Mouse (Mus musculus): ENCODE measurements at regions not wholly inside any gene's neighbourhood (a gene's known extent, or its start where the extent isn't known, plus 50 kb on each side); places are given as distances from the start of the nearest gene placed in this dataset.

GRCm38 (mm10) chr9:61233251-61233650 lies 138.9 kb upstream of the Tle3 start:
- no peak for ATAC-seq (ENCODE audit: extremely low read depth, insufficient number of reproducible peaks, low FRiP score, poor library complexity, severe bottlenecking)

- no peak for ATAC-seq (ENCODE audit: extremely low read depth, insufficient number of reproducible peaks, low FRiP score, poor library complexity, severe bottlenecking)
Measured at GRCm38 (mm10) chr9:61235653-61236610, 136.2 kb upstream of the Tle3 start.

- no peak for ATAC-seq (ENCODE audit: extremely low read depth, insufficient number of reproducible peaks, low FRiP score, poor library complexity, severe bottlenecking)
Measured at GRCm38 (mm10) chr9:61238687-61239250, 133.4 kb upstream of the Tle3 start.

GRCm38 (mm10) chr9:61239328-61239727 lies 132.8 kb upstream of the Tle3 start:
- no peak for ATAC-seq (ENCODE audit: extremely low read depth, insufficient number of reproducible peaks, low FRiP score, poor library complexity, severe bottlenecking)

- no peak for ATAC-seq (ENCODE audit: extremely low read depth, insufficient number of reproducible peaks, low FRiP score, poor library complexity, severe bottlenecking)
Measured at GRCm38 (mm10) chr9:61241442-61241841, 130.7 kb upstream of the Tle3 start.

- ATAC-seq (ENCODE audit: extremely low read depth, insufficient number of reproducible peaks, low FRiP score, poor library complexity, severe bottlenecking), result peak; percentile 55; the same call in 1 of the 2 replicates
Measured at GRCm38 (mm10) chr9:61242167-61242860, 129.9 kb upstream of the Tle3 start.

GRCm38 (mm10) chr9:61243289-61243688 lies 128.9 kb upstream of the Tle3 start:
- ATAC-seq (ENCODE audit: extremely low read depth, insufficient number of reproducible peaks, low FRiP score, poor library complexity, severe bottlenecking), result no peak

- ATAC-seq (ENCODE audit: extremely low read depth, insufficient number of reproducible peaks, low FRiP score, poor library complexity, severe bottlenecking), result no peak
Measured at GRCm38 (mm10) chr9:61249691-61250425, 122.3 kb upstream of the Tle3 start.

- peak; percentile 81 for ATAC-seq (ENCODE audit: extremely low read depth, insufficient number of reproducible peaks, low FRiP score, poor library complexity, severe bottlenecking)
Measured at GRCm38 (mm10) chr9:61251606-61252005, 120.6 kb upstream of the Tle3 start.

GRCm38 (mm10) chr9:61253761-61254160 lies 118.4 kb upstream of the Tle3 start:
- ATAC-seq (ENCODE audit: extremely low read depth, insufficient number of reproducible peaks, low FRiP score, poor library complexity, severe bottlenecking), result no peak

- peak; percentile 89 for ATAC-seq (ENCODE audit: extremely low read depth, insufficient number of reproducible peaks, low FRiP score, poor library complexity, severe bottlenecking)
Measured at GRCm38 (mm10) chr9:61257488-61257887, 114.7 kb upstream of the Tle3 start.

GRCm38 (mm10) chr9:61258100-61258499 lies 114.1 kb upstream of the Tle3 start:
- ATAC-seq (ENCODE audit: extremely low read depth, insufficient number of reproducible peaks, low FRiP score, poor library complexity, severe bottlenecking), result no peak

- ATAC-seq (ENCODE audit: extremely low read depth, insufficient number of reproducible peaks, low FRiP score, poor library complexity, severe bottlenecking), result no peak
Measured at GRCm38 (mm10) chr9:61259421-61260174, 112.6 kb upstream of the Tle3 start.

GRCm38 (mm10) chr9:61261263-61261662 lies 110.9 kb upstream of the Tle3 start:
- no peak for ATAC-seq (ENCODE audit: extremely low read depth, insufficient number of reproducible peaks, low FRiP score, poor library complexity, severe bottlenecking)

- no peak for ATAC-seq (ENCODE audit: extremely low read depth, insufficient number of reproducible peaks, low FRiP score, poor library complexity, severe bottlenecking)
Measured at GRCm38 (mm10) chr9:61261739-61262333, 110.3 kb upstream of the Tle3 start.

- ATAC-seq (ENCODE audit: extremely low read depth, insufficient number of reproducible peaks, low FRiP score, poor library complexity, severe bottlenecking), result no peak
Measured at GRCm38 (mm10) chr9:61263335-61263734, 108.8 kb upstream of the Tle3 start.

- no peak for ATAC-seq (ENCODE audit: extremely low read depth, insufficient number of reproducible peaks, low FRiP score, poor library complexity, severe bottlenecking)
Measured at GRCm38 (mm10) chr9:61265466-61265865, 106.7 kb upstream of the Tle3 start.

GRCm38 (mm10) chr9:61266992-61267391 lies 105.2 kb upstream of the Tle3 start:
- ATAC-seq (ENCODE audit: extremely low read depth, insufficient number of reproducible peaks, low FRiP score, poor library complexity, severe bottlenecking), result no peak
